Mouse (Mus musculus) thymus, postnatal 4 days (tissue): ENCODE results near the gene Pigk.

ENCODE experiments used
- DNase-seq: peaks from one replicate; pipeline ENCODE4 v3.0.0; 2021

The Pigk gene

DNA sequence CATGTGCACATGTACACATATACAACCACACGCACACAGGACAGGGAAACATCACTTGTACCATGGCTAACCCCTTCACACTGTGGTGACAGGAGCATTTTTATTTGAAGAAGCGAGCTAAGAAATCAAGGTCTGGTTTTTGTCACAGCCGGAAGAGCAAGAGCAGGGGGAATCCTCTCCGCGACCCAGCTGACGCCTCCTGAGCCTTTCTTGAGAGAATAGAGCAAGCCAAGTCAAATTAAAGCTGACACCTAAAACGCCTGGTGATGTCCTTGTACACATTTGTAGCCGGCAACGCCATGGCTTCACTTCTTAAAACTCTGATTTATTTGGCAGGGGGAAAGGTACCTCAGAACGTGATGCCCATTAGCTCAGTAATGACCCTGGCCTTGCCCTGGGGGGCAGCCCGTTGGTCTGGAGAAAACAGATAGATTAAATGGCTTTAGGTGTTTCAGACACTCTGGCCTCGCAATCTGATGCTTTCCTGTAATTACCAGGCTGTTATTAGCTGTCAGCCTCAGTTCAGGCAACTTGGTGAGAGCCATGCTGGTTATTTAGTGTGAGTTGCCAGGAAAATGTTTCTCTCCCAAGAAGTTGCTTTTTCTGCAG is 141.2 kb downstream of the Pigk start:
- DNase-seq: no peak

DNA sequence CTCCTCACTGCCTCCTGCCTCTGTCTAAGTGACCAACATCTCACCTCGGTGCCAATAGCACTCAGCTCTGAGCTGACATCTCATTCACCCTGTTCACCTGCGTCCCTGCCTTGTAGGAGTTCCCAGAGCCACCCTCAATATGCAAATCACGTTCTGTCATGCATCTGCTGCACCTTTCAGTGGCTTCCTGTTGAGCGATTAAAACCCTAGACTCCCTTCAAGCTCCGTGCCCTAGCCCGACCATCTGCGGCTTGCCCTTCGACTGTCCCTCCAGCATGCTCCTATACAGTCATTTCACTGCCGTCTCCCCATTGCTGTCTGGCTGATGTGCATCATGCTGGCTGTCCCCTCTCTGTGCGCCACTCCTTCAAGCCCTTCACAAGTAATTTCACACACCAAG is 142.2 kb downstream of the Pigk start:
- DNase-seq: no peak

DNA sequence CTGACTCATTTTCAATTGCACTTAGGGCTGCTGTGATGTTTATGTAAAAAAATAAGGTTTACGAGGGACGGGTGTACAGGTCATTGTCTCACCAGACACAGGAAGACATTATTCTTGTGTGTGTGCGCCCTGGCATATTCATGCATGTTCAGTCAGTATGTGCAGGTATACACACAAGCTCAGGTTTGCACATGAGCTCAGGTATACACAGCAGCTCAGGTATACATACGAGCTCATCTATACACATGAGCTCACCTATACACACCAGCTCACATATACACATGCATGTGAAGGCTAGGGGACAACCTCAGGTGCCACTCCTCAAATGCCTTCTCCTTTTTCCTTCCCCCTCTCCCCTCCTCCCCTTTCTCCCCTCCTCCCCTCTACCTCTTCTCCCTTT is 147.6 kb downstream of the Pigk start:
- DNase-seq: no peak

DNA sequence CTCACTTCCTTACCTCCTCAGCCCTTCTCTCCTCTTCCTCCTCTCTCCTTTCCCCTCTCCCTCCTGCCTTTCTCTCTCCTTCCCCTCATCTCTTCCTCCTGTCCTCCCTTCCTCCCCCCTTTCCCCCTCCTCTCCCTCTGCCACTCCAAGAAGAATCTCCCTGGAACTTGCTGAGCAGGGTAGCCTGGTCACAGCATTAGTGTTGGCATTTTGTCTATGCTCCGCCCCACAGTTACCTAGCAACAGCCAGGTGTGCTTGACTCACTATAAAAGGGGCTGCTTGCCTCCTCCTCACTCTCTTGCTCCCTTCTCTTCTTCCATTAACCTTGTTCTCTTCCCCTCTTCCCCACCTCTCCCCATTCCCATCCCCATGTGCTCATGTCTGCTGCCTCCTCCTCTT is 148.1 kb downstream of the Pigk start:
- DNase-seq: no peak

DNA sequence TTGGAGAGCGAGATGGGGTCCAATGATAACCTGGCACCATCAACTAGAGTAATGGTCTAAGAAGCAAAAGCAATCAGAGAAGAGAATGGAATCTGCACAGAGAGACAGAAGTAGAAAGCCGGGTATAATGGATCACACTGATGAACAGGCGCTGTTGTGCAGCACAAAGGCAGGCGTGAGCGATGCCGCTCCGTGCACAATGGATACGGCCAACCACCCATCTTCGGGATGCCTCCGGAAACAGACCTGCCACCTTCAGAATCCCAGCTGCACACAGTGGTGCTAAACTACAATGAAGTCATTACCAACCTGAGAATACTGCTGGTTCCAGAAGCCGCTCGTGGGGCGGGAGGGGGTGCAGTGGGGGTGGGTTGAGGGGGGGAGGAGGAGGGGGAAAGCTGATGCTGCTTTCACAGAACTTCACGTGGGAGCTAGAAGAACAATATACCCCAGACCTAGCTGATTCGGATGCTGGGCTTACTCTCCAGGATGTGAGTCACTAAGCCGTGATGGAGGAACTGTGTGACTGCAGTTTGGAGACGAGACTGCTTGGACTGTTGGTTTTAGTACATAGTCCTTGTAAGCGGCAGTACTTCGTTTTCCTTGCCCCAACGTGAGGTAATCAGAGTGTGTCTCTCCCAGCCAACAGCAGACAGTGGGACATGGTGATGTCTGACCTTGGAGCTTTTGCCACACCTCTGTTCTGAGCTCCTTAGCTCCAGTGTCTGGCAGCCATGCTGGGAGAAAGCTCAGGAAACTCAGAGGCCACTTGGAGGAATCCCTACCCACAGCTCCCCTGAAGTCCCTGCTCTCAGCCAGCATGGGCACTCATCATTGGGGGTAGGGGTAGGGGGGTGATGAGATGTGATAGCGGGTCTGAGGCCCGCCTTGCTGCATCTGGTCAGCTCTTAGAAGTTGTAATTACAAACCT is 152.4 kb downstream of the Pigk start:
- no peak for DNase-seq

DNA sequence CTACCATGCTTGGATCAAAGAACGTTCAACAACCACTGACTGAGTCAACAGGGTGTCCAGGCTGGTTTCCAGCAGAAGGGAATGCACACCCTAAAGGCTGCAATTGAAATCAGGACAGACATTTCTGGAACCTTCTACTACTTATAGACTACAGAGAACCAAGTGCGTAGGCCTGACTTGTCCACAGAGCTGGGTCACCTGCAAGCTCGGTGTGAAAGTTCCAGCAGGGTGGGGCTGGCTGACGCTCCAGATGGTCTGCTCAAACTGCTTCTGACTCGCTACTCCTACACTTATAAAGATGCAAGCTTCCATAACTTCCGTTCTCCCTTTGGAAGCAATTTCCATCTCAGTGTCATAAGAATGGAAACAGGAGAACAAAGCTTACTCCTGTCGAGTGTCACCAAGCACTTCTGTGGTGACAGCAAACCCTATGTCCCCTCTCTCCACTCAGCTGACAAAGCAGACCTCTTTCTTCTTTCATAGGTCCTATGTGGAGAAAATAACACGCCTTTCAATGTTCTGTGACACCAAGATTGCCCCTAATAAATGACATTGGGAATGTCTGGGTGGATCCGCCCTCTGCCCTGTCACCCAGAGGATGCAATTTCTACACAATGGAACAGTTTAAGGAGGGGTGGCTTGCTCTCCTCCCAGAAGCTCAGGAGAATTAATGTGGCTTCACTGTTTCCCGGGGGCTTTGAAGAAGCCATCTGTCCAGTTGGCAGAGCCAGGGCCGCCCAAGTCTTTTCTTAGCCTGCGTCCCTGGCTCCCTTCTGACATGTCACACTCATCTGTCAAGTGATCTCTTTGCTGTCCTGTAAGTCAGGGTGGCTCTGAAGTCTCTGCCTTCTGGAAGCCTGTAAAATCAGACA is 154.0 kb downstream of the Pigk start:
- no peak for DNase-seq

DNA sequence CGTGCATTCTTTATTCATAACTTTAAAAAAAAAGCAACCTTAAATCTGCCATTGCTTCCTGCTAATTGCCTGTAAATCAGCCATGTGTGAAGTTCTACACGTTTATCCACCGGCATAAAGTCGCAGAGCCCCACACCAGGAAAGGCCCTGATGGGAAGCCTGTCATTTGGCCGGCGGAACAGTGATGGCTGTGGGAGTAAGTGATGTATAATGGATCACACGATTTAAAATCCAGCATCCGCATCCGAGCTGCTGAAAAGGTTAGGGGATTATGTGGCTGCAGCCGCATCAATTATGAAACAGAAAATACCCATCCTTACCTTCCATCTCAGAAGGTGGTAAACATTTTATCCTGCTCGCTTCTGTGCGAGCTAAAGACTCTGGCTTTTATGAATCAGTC is 158.2 kb downstream of the Pigk start:
- no peak for DNase-seq

DNA sequence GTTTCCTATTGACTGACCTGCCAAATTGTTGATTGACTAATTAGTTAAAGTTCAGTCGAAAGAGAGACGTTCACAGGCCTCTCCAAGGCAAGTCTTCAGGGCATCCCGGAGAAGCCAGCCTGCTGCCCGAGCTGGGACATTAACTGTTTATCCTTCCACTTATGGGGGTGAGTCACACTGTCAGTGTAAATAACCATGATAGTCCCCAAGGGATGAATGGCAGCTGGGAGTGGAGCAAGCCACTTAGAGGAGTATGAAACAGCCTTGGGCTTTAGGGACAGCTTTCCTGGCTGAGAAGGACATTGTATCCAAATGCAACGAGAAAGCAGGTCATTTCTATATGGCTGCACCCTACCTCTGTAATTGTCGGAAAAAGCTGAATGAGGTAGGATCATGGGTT is 158.7 kb downstream of the Pigk start:
- no peak for DNase-seq

DNA sequence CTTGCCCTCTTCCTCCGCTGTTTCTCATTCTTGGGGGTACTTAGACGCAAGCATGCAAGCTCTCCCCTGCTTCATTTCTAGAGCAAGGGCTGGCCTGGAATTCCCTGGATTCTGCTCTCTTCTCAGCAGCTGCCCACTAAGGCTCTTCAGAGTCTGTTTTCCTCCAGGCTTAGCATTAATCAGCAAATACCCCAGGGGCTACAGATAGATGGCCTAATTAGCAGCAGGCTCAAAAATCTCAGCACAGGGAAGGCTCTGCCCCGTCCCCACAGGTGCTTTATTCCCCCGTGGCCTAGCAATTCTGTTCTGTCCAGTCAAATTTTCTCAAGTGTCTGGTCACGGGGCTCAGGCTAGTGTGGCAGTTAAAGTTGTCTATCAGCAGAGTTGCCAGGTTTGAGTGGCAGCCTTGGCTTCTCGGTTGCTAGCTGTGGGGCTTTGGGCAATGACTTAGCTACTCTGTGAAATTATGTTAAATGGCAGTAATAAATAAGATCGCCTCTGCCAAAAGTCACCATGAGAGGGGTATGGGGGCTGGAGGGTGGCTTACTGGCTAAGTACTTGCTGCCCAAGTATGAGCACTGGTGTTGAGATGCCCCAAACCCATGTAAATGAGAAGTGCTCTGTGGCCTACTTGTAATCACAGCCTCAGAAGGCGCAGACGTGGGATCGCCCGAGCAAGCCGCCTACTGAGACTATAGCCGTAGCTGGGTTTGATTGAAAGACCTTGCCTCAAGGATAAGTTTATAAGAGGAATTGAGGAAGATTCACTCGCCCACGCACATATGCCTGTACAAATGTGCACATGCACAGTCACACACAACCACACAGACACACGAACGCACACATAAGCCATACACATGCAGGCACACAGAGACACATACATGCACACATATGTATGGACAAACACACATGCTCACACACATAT is 160.8 kb downstream of the Pigk start:
- DNase-seq: no peak

DNA sequence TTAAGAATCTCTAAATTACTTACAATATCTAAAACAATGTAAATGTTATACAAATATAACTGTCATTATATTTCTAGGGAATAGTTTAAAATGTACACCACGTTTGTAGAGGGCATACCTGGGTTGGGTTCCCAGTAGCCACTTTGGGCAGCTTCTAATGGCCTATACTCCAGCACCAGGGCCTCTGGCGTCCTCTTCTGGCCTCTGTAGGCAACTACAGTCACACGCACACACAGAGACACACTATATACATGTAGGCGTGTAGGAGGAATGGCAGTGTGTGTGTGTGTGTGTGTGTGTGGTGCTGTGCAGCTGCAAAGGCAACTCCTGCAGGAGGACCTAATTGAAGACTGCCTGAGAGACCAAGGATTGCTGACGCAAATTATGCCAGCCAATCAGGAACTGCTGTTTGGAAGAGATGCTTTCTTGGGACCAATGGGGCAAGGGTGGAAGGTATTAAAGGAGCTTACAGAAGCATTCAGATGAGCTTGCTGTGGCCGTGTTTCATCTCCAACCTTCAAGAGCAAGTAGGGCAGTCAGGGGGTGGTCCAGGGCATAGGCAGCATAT is 161.9 kb downstream of the Pigk start:
- no peak for DNase-seq

DNA sequence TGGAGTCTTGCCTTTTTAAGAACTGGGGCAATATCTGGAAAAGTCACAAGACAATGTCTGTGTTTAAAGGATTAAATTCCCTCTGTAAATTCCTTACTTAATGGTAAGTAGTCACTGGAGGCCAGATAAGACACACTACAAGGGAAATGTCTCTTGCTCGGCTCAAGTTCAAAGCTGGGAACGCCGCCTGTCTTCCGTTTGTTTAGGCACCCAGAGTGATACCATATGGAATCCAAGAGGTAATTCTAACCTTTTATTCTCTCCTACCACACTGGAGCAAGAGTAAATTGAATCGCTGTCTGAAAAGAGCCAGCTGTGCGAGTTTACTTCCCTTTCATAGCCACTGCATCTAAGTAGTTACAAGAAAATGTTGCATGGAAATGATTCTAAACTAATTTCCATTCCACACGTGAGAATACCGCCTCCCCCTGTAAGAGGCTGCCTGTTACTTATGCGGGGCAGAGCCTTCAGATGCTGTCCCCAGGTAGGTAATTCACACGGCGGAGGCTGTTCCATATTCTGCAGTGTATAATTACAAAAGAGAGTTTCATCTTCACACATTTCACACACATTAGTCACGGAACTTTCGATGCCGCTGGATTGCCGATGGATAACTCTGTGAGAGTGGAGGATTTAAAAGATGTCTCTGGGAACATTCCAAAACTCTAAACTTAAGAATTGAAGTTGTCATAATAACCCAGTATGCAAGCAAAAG is 166.4 kb downstream of the Pigk start:
- DNase-seq: no peak

DNA sequence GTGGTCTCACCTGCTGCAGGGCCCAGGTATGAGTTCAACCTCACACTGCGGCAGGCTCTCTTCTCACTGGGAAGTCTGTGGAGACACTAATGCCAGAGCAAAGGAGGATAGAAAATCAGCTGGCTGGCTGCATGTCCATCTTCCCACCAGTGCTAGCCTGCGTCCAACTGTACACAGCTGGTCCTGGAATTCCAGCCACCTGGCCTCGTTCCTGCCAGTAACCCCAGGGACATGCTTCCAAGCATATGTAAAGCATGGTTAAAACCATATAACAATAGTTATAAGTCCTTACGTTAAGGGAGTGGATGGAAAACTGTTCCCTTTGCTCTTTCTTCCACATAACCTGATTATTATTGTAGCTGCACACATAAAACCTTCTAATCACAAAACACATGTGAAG is 167.8 kb downstream of the Pigk start:
- DNase-seq: no peak

DNA sequence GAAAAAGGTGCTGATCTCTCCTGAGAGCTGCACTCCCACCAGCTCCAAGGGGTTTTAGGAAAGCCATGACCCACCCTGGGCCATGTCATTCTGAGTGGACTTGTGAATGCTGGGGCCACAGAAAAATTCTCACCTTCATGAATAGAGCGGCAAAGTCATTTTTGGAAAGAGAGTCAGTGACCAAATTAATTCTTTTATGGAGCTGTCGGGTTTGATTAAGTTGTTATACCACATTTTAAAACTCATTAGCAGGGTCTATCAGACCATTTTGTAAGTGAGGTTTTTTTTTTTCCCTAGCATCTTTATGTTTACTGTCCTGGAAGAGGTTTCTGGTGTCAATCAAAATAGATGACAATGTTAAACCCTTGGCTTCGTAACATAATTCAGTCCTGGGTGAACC is 169.7 kb downstream of the Pigk start:
- no peak for DNase-seq

DNA sequence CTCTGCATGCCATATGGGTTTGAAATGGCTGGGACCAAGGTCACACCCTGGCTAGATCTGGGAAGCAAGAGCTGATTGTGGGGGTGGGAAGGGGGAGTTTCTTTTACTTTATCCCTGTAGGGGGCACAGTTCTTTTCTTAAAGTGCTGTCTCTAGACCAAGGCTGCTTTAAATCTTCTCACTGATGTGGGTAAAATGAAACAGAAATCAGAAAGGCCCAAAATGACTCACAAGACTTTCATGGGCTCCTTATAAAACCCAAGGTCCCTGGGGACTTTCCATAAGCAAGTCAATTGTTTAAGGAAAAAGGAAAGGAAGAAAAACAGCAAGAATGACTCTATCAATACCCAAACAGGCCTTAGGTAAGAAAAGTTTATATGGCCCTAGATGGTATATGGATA is 172.8 kb downstream of the Pigk start:
- DNase-seq: no peak

DNA sequence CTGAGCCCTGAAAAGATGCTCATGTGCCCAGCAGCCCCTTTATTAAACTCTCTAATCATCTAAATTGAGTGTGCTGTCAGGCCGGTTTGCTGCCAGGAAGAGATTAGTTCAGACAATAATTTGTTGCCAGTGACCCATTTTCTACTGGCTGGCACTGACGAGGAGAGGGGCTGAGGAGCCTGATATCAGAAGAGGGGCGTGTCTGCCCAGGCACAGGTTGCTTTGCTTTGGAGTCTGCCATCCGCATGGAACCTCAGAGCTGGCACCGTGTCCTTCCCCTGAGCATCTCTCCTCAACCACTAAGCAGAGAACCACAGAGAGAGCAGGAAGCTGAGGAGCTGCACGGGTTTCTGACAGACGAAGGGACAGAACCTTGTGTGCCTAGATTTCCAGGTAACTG is 174.2 kb downstream of the Pigk start:
- no peak for DNase-seq

DNA sequence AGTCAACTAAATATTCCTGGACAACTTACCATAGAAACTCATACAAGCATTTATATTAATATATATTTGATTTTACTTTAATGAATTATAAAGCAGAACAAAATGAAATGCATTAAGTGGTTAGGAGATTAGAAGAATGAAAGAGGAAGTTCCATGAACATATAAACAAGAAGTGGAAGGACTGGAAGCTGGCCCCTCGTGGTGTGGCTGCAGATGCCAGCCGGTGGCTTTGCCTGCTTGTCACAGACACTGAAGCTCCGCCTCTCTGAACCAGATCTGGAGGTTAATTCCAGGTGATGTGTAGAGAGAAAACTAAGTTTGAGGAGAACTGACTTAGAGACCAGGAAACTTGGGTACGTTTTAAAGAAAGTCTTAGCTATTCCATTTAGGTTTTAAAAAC is 181.0 kb downstream of the Pigk start:
- DNase-seq: no peak

DNA sequence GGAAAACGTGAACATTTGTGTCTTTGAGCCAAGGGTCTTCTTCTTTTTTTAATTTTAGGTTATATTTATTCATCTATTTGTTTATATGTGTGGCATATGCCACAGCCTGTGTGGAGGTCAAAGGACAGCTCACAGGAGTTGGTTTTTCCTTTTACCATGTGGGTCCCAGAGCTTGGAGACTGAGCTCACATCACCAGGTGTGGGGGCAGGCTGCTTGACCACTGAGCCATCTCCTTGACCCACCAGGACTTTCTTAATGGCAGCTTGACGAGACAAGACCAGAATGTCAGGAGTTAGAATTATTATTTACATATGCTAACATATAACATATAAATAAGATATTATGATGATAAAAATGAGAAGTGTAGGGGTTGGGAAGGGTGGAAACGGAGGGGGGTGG is 182.2 kb downstream of the Pigk start:
- no peak for DNase-seq

DNA sequence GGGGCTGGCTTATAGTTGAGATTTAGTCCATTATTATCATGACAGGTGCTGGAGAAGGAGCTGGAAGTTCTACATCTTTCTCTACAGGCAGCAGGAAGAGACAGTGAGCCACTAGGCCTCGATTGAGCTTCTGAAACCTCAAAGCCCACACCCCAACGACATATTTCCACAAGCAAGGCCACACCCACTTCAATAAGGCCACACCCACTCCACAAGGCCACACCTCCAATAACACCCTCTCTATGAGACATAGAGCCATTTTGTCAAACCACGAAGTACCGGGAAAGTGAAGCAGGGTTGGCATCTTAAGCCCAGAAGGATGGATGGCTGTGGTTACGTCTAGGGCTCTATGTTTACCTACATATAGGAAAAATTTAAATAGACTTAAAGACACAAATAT is 183.3 kb downstream of the Pigk start:
- no peak for DNase-seq

DNA sequence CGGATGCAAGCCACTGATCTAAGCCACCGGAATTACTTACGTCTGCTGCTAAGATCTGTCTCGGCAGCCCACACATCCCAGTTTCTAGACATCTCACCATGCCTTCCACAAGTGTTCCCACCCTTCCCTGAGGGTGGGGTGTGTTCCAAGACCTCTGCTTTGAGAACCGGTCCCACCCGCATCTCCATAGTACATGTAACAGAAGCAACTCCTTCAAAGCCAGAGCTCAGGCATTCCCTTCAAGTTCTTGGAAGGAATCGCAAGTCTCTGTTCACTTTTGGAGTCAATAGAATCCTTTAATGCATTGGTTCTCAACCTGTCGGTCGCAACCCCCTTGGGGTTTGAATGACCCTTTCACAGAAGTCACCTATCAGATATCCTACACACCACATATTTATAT is 185.0 kb downstream of the Pigk start:
- DNase-seq: no peak

DNA sequence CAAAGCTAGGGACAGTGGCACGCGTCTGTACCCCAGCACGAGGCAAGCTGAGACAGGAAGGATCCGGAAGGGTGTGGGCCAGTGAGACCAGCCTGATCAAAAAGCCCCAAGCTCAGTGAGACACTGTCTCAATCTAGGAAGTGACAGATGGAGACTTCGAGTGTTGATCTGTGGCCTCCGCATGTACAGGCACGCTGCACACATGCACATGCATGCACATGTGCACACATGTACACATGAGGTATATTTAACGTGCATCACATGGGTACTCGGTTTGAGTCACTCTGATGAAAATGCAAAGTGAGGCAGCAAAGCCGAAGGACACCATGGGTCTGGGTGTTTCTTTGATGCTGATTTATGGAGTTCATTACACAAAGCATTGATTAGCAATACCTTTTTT is 191.1 kb downstream of the Pigk start:
- DNase-seq: no peak

DNA sequence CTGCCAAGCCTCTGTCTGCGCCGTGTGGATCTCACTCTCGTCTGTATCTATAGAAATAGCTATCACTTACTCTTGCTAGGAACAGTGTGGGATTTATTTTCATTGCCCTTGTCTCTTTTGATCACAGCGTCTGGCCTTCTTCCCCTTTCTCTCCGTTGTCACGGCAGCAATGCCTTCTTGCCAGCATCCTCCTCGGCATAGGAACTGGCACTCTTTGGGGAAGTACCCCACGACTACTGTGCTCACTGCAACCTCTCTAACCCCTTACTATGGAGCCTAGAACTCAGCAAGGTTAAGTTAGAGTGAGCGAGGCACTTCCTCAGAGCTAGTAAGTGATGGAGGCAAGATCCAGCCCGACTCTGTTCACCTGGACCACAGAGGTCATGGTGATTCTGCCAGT is 191.9 kb downstream of the Pigk start:
- no peak for DNase-seq

DNA sequence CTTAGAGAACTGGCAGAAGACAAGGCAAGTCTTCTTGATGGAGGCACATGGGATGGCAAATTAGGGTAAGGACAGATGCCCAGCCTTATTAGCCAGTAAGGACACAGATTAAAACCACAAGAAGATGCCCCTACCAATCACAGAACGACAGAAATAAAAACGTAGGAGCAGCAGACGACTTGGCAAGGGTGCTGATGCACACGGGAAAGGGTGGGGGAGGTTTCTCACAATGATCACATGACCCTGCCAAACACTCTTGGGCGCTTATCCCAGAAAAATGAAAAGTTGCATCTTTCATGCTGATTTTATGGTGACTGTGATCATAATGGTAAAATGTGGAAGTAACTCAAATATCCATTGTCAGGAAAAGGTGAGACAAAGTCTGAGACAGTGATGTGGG is 193.2 kb downstream of the Pigk start:
- DNase-seq: no peak
